Mouse (Mus musculus) heart, adult 8-10 months (tissue): ENCODE data around the gene Adgrf1. TPM values are rescaled to one million over a fixed set of nuclear protein-coding genes. Genes with fewer than 3 reads are reported as not detected.
A peak's percentile ranks its signal among the peaks of the same experiment; 100 is the strongest.

Experiments used
- DNase-seq: peaks from one replicate; pipeline ENCODE4 v3.0.0; 2022; ENCODE audit warnings: low spot score
- total RNA-seq, 4 experiments: library from RNA; stranded (reverse); gene quantifications; 2 replicates each; pipeline ENCODE4 v1.2.4; 2022

The Adgrf1 gene
- total RNA-seq: not detected

DNA sequence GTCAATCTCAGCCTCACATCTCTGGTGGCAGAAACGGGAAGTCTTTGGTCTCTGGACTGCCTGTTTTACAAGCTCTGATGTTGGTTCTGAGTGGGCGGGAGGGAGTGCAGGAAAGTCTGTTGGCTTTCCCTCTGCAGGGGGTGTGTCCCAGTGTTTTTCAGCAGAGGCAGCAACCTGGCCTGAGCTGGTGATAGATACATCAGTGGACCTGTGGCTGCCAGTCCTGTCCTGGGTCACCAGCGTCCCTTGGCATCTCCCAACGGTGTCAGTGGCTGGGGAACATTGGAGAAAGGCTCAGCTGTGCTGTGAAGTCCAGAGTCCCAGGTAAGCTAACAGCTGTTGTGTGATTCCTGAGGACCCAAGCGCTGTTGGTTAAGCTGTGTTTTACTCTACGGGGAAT, at the start of gene Adgrf1:
Adgrf1 (plus strand) TSS at position 169 of the 400 bp plus-strand sequence.
- no peak for DNase-seq

DNA sequence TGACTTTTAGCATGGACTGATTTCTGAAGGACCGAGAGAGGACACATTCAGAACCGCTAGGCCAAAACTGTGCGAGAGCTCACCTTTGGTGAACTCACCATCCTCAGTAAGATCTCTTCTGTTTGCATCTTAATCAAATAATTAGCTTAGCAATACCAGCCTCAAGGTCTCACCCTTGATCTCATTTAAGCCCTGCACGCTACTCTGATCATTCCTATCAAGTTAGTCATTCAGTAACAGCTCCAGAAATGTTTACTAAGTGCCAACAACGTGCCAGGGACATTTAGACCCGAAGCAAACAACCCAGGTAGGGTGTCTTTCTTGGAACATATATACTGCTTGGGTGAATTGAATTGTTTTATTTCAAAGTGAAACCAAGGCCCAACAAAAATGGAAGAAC, 44.0 kb upstream of the Adgrf1 start:
- no peak for DNase-seq

DNA sequence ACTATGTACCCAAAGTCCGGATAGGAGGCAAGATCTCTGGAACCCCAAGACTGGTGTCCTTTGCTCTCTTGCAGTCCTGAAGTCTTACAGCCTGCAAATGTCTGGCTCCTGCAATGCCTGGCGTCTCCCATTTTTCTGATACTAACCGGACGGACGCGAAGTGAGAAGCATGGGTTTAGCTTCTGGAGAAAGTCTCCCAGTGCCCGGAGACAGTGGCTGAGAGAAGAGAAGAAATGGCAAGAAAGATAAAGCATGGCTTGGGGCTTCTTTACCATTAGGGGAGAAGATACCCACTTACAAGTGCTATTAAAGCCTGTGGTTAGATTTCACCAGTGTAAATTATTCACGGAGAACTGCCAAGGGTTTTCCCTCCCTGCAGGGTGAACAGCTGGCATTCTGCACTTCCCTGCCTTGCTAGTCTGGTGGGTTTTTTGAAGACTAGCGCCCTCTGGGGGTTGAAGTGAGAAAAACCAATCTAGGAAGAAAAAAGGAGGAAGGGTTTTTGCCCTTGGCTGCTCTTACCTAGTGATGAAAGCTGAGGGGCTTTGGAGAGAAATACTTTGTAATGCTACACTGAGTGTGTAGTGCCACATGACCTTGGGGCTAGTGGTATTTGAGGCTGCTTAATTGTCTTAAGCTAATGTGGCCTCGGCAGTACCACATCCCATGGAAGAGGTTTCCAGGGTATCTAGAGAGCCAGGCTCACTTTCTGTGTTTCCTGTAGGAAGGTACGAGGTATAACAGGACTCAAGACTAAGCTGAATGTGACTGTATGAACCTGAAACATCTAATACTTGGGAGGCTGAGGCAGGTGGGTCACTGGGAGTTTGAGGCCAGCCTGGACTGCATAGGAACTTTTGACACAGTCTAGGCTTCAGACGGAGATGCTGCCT, 40.3 kb upstream of the Adgrf1 start:
- peak; percentile 77 for DNase-seq

DNA sequence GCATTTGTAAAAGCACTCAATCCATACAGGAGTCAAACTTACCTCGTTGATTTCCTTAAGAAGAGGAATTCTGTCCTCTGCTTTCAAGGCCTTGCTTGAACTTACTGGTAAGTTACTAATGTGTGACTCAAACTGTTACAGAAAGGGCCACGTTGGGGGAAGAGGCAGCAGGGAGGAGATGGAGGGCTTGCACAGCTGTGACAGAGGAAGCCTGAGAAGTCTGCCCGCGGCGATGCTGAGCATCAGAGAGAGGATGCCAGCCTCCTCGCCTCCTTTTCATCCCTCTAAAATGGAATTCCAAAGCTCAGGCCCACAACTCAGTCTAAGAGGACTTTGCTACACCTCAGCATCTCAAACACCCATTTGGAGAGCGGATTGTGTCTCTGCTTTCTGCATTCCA, 39.3 kb upstream of the Adgrf1 start:
- no peak for DNase-seq

DNA sequence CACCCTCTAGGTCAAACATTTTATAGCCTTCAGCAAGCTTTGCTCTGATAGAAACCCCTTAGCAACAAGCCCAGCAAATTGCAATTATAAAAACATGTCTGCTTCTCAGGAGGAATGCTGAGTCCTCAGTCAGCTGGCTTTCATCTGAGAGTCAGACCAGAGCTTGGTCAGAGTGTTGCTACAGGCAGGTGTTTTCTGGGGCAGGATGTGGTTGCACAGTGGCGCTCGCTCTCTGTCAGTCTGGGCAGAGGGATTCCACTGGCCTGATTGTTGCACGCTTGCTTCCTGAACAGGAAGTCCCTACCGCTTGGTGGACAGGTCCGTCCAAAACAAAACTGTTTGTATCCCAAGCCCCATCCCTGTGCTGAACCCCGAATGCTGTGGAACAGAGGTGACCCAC, 37.4 kb upstream of the Adgrf1 start:
- no peak for DNase-seq

DNA sequence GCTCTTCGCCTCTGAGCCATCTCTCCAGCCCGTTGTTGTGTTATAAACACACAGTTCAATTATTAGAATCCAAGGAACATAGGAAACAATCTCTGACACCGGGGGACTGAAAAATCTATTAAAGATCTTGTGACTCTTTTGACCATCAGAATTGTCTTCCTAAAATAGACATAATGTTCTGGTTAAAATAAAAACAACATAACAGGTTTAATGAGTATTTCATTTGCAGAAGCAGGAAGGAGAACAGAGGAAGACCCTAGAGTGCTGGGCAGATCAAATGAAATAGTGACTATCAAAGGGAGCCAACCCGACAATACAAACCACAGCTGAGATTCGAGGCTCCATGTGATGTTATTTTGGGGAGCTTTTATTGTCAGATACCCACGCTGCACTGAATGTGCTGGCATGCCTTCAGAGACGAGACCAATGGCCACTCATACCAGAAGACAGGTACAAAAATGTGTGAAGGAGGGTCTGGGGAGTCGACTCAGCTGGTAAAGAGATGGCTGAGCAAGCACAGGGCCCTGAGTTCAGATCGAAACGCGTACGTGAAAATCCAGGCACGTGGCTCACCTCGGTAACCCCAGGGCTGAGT, 33.4 kb upstream of the Adgrf1 start:
- DNase-seq: peak; percentile 57

DNA sequence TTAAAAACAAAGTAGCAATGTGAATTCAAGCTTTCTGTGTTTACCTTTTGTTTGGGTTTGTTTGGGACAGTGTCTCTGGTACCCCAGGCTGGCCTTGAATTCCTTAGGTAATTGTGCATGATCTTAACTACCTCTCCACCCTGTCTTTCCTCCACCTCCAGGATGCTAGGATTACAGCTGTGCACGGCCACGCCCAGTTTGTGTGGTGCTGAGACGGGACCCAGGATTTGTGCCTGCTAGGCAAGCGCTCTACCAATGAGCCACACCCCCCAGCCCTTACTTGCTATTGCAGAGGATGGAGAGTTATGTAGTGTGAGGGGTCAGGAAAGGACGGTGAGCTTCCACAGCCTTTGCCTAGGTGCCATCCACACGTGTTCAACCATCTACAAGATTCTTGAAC, 31.1 kb upstream of the Adgrf1 start:
- no peak for DNase-seq

DNA sequence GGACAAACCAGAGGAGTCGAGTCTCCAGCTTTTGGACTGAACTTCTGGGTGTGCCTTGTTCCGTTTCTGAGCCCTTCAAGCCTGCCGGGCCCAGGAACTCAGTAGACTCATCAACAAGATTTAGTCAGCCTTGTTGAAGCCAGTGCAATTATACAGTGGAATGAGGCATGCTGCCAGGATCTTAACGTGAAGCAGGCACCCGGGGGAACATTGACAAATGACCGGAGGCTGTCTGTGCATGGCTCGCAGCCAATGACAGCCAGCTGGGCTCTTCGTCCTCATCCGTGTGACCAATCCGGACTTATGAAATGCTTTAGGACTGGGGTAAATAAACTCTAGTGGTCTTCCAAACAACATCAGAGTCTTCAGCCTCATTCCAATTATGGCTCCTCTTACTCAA, 29.0 kb upstream of the Adgrf1 start:
- peak; percentile 86 for DNase-seq

DNA sequence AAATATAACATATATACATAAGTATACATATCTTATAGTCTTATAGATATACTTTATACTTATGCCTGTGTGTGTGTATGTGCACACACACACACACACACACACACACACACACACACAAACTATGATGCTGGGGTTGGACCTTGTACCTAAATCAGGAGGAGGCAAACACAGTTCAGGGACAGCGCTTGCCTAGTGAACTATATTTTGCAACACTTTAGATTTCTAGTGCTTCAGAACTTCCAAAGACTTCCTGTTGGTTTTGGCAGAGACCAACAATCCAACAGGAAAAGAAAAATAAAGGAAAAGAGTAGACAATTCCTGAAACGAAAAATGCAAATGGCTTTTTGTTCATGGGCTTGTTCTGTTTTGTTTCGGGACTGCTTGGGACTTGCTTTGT, 27.5 kb upstream of the Adgrf1 start:
- DNase-seq: no peak

DNA sequence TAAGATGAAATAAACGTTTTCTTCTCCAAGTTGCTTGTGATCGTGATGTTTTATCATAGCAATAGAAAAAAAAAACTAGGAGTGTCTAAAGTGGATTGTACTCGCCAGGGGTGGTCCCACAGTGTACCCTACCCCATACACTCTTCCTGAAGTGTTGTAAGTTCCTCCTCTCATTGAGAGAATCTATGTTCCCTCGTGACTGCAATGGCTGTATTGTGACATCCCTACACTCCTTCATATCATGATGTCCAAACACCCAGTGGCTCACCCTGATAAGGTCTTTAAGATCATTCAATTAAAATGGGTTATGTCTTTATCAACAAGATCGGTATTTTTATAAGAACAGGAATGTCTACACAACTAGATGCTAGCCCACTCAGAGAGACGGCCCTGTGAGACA, 24.8 kb upstream of the Adgrf1 start:
- DNase-seq: no peak

DNA sequence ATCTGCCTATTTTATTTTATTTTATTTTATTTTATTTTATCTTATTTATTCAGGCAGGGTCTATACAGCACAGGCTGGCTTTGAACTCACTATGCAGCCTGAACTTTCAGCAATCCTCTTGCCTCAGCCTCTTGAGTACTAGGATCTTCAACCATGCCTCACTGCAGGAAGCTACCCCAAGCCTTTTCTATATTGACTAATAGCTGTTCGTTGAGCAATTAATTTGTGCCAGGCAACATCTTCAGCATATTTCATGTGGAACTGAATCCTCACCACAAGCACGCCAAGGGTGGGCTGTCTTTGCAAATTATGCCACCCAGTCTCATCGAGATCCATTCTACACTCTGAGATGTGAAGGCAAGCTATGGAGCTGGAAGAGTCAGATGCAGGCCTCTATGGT, 22.9 kb upstream of the Adgrf1 start:
- no peak for DNase-seq

DNA sequence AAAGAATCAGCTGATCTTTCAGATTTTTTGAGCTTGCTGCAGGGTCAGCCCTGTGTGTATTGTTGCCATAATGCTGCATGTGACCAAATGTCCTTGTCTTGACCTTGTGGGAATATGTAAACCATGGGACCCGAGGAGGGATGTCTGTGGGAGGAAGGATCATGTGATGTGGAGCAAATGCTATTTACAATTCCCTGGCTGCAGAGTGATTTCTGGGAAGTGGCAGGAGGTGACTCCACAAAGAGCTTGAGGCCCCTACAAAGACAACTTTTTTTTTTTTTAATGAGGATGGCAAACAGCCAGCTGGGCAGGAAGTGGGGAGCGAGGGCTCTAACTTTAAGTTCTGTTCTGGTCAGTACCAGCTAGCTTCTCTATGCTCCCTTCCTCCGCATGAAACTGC, 20.5 kb upstream of the Adgrf1 start:
- peak; percentile 30 for DNase-seq

DNA sequence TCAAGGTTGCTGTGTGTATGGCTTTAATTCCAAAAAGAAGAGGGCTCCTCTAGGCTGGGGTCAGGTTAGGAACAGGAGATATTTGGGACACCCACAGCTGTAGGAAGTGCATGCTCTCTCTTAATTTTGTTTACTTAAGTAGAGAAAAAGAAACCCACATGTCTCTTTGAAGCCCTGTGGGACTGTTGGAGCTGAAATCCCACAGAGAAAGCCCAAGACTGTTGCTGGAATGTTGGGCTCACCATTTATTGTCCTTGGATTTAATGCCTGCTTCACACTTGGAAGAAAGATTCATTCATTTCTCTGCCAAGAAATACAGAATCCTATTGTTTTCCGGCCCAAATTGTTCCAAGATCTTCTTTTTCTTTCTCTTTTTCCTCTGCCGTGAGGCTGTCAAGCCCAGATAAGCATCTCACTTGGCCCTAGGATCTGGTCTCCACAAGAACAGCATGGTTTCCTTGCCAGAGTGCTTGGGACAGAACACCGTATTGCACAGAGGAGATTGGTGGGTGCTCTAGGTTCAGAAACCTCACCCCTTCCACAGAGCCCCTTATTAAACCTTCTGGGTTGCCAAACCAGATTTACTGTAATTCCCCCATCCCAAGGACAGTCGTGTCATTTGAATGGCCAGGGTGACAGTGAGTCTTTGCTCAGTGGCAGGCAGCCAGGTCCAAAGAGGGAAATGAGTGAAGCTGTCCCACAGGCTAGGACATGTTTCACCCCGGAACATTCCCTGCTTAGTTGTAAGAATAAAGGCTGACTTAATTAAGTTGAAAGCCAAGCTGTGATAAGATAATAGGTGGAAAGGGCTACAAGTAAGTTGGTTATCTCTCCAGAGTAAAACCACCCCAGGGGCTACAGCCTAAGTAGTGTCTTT, 18.6 kb upstream of the Adgrf1 start:
- peak; percentile 73 for DNase-seq

DNA sequence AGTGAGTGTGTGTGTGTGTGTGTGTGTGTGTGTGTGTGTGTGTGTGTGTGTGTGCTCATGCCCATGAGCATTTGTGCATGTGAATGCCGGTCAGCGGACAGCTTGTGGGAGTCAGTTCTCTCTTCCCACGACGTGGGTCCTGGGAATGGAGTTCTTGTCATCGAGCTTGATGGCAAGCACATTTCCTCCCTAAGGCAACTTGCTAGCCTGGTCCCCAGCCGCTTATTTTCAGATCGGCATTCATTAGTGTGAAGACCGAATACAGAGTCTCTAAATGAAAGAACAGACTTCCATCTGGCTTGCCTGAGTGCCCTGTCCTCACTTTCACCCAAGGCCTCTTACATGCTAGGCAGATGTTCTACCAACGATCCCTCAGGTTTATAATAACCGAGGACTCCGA, 17.3 kb upstream of the Adgrf1 start:
- no peak for DNase-seq

DNA sequence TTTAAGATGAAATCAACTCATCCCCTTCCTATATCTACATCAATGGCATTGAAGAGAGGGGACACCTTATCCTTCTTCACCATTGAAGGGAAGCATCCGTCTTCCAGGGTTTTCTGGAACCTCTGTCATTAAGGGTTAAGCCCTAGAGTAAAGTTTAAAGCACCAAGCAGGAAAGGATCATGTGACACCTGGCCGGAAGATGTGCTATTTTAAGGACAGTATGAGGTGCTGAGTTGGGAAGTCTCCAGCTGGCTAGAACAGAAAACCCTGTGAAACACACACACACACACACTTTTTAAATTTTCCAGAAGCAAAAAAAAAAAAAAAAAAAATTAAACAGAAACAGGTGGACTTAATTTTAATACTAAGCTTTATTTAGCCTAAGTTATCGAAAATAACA, 15.9 kb upstream of the Adgrf1 start:
- peak; percentile 75 for DNase-seq

DNA sequence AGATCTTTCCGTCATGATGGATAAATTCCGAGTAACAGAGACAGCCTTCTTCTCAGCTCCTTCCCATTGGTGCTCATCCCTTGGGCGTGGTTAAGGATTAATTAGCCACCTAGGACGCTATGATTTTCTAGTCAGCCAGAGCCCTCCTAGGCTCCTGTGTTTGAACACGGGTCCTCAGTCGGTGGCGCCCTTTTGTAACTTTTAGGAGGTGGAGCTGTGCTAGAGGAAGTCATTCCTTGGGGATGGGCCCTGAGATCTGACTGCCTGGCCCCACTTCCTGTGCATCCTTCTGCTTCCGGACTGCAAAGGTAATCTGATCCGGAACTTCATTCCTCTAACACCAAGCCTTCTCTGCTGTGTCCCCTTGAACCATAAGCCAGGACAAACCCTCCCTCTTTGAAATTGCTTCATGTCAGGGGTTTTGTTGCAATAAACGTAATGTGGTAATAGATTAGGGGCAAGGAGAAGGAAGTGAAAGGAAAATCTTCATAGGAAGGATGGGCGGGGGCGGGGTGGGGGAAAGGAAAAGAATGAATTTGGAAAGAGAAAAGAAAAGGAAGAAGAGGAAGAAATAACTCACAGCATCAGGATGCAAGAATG, 13.5 kb upstream of the Adgrf1 start:
- no peak for DNase-seq

DNA sequence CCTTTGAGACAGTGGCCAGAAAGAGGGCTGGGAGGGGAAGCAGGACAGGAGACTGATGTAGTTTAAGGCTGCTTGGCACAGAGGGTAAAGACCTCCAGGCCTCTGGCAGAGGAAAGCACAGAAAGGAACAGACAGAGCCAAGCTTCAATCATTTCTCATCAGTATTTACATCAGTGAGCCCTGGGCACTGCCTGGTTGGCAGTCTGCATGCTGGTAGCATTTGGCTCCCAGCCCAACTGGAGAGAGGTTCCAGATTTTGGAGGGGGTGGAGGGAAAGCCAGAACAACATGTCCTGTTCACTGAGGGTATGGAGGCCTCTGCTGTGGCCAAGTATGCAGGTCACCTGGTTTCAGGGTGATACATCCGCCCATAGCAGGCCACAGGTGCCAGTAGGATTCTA, 12.4 kb upstream of the Adgrf1 start:
- DNase-seq: peak; percentile 33

DNA sequence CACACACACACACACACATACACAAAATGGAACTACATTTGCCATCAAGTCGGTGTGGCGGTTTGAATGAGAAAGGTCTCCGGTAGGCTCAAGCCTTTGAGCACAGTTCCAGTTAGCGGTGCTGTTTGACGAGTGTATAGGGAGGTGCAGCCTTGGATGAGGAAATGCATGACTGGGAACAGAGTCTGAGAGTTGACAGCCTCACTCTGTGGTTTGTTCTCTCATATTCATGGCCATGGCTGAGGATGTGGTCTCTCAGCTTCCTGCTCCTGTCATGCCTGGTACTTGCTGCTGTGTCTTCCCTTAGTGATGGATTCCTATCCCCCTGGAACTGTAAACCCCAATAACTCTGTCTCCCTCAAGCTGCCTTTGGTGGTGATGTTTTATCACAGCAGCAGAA, 8.2 kb upstream of the Adgrf1 start:
- DNase-seq: no peak

DNA sequence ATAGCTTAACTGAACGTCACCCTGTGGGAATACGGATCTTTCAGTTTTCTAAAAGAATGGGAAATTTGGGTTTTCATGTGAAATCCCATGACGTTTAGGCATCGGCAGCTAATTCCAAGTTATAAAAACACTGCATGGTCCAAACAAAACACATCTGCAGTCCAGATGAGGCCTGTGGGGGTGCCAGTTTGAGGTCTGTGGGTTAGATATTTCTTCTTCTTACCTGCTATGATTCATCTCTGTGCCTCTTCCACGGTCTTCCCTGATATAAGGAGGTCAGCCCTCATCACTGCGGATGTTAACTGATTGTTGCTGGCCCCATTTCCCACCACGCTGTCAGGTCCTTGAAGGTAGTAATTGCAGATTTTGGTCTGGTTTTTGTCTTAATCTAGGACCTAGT, 5.4 kb upstream of the Adgrf1 start:
- DNase-seq: no peak

DNA sequence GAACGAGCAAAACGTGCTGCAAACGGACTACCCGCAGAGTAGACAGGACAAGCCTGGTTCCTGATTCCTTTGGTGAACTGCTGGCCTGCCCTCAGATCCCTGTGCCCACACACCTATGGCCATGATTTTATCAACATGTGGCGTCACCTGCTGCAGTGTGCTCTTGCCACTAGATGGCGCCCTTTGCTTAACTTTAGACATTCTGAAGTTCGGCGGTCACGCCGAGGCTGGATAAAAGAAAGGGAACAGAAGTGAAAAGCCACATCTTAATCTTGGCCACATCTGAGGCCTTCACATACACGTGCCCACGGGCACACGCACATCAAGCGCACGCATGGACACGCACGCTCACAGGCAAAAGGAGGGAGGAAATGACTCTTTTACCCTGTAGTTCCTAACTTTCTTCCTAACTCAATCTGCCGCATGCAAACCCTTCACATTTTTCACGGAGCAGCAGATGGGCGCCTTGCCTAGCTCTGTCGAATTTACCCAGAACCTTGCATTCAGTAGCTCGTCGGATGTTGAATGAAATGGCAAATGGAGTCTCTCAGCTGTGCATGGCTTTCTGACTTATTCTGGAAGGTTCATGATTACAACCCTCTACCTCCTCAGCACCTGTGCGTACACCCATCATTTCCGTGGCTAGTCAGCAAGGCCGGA, 4.8 kb upstream of the Adgrf1 start:
- DNase-seq: peak; percentile 71

DNA sequence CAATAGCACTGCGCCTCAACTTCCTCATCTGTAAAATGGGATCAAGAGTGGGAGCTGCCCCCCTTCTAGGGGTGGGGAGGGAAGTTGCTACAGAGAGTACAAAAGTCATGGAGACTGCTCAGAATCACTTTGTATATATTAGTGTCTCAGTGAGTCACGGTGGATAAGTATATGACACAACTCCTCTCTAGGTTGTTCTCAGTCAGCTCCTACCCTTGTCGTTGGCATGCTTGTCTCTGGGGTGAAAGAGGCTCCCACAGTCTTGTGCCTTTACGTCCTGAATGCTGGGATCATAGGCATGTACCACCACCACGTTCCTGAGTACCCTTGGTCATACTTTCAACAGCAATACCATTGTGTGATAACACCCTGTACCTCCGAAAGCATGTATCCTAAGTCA, 4.2 kb upstream of the Adgrf1 start:
- no peak for DNase-seq

DNA sequence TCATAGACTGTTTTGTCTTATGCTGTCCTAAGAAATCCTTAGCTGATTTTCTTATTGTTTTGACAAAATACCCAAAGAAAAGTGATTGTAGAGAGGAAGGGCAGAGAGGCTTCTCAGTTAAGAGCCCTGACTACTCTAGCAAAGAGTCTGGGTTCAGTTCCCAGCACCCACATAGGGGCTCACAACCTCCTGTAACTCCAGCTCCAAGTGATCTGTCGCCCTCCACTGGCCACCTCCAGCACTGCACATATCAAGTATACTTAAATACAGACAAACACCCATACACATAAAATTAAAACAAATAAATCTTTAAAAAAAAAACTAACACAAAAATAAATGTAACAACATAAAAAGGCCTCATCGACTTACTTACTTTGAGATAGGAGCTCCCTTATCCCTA, 3.5 kb upstream of the Adgrf1 start:
- DNase-seq: no peak
